Mouse (Mus musculus) embryonic fibroblast, embryonic 13.5 days (primary cell): ENCODE data around the gene Podxl2.

Experiments
- CTCF ChIP-seq: IDR thresholded peaks from 2 replicates; pipeline ENCODE4 v1.5.1; 2011; ENCODE audit warnings: mild to moderate bottlenecking, control low read depth, low read length, moderate library complexity, borderline replicate concordance; ENCODE audit not compliant: insufficient read depth
- POLR2A ChIP-seq: IDR thresholded peaks from 2 replicates; pipeline ENCODE4 v1.6.1; 2011; ENCODE audit warnings: low read depth, mild to moderate bottlenecking, control low read depth, low read length, moderate library complexity

- TF ChIP-seq CTCF (no peak), POLR2A (no peak)
Observed at GRCm38 (mm10) chr6:88901471-88901870, 26.6 kb upstream of the Podxl2 start.
